Mouse (Mus musculus) mature B cell (primary cell): ENCODE measurements around the gene Gsc2.

Experiments
- in situ Hi-C: fragments of 300-500 bp; cut with MboI; formaldehyde crosslinking; loops from 2 replicates; pipeline ENCODE4 v1.14.3; 2019

Gsc2 gene

DNA sequence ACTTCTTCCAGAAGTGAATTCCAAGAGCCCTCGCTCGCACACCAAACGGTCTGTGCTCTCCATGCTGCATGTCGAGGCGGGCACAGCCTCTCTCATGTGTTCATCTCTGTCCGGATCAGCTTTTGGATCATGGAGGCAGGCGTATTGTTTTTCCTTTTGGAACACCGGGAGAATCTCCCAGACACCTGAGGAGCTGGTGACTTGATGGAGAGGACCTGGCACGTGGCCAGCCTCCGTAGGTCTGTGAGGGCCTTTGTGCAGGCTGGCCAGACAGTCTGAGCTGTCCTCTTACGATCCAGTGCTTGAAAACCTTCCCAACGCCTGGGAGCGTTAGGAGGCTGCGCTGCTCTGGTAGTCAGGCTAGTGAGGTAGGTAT, 7.3 kb upstream of the Gsc2 start:
- in situ Hi-C loops: no loop called here

DNA sequence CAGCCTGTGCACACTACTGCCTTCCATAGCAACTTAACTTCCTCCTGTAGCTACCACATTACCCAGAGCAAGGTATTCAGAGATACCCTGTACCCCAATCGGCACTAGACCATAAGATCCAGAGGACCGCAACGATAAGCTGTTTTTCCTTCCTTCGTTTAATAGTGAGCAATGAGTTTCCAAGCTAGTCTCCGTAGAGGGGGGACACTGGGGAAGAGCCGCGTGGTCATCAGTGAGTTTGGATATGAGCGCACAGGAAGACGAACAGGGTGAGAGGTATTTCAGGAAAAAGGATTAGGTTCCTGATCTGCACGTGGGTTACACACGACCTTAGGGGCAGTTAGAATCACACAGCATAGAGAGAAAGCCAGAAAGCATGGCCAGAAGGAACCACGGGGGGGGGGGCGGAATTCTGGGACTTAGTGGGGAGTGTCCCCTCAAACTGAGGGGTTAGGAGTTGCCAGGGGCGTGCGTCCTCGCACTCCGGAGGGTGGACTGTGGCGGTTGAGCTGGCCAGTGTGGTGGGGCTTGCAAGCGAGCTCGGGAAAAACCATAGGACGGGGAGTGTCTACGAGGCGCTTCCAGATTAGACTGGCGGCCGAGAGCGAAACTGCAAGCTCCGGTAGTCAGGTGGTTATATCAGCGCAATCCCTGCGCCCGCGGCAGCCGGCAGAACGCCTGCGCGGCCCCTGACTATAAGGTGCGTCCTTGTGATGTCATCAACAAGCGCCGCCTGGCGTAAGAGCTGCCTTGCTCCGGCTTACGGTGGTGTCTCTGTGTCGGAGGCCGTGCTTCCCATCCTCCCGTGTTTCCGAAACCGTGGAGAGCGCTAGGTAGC, 6.7 kb upstream of the Gsc2 start:
- in situ Hi-C loops: no loop called here

DNA sequence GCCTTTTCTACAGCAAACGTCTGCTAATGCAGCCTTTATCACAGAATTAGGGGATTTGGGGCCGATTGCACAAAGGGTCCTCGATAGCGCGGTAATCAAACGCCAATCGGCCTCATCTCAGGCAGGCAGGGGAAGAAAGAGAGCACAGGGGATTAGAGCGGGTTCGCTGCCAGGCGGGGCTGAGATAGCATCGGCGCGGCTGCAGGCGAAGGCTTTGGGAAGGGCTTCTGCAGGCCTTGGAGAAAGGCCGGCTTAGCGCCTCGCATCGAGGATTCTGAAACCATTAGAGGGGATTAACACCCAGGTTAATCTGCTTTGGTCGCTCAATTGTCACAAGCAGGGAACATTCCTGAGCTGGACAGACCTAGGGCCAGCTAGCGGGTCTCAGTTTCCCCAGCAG, 5.7 kb upstream of the Gsc2 start:
- in situ Hi-C loops: no loop called here

DNA sequence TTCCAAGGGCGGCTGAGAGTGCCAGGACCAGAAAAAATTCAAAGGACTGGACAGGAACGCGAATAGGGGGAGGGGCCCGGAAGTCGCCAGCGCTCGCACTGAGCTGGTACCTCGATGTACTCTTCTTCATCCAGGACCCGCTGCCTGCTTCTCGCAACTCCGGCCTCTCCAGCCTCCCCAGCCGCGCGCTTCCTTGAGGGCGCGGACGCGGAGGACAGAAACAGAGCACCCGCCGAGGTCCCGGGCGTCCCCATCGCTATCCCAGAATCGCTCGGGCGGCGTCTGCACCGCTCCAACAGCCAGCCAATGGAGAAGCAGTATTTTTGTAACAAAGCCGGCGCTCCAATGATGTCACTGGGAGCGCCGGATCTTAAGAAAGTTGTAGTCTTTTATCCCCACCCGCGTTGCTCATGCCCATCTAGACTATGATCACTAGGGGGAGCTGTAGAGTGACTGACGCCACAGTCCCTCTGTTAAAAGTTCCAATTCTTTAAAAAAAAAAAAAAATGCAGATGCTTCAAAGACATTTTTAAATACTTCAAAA, 3.7 kb downstream of the Gsc2 start, which contains the start of gene Ess2:
Gene Ess2, minus strand, starts transcription at position 297 of the 544 bp plus-strand sequence.
- in situ Hi-C loops: no loop called here

DNA sequence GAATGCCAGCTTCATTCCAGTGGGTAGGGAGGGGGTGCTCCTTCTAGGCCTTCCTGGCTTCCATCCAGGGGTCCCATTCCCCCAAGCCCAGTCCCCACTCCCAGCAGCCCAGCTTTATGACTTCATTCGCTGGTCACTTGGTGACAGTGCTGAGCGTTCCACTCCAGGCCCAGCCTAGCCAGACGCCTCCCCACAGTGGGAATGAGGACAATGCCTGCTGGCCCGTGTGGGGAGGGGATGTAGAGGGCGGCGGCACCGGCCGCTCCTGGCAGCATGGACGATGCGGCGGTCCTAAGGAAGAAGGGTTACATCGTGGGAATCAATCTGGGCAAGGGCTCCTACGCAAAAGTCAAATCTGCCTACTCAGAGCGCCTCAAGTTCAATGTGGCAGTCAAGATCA, 16.4 kb downstream of the Gsc2 start, which contains the start of the genes Dgcr2 and Tssk2:
Gene Dgcr2, minus strand, starts transcription at position 101 of the 400 bp plus-strand sequence.
Gene Tssk2, plus strand, starts transcription at position 176 of the 400 bp plus-strand sequence.
- in situ Hi-C loops: no loop called here

DNA sequence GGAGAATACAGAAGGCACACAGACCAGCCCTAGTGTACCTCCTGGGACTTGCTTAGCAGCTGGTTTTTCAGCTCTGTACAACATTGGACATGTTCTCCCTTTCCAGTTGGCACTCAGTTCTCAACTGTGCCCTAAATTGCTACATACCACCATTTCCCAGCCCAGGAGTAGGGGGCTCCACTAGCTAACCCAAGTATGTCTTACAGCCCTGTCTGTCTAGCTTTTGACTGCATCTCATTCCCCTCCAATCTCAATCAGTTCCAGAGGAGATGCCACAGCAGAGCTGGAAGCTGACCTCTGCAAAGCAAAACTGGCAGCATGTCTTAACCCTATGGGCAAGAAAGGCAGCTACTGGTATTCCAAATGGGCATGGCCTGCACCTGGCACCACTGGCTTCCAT, 18.8 kb downstream of the Gsc2 start:
- in situ Hi-C loops: no loop called here

DNA sequence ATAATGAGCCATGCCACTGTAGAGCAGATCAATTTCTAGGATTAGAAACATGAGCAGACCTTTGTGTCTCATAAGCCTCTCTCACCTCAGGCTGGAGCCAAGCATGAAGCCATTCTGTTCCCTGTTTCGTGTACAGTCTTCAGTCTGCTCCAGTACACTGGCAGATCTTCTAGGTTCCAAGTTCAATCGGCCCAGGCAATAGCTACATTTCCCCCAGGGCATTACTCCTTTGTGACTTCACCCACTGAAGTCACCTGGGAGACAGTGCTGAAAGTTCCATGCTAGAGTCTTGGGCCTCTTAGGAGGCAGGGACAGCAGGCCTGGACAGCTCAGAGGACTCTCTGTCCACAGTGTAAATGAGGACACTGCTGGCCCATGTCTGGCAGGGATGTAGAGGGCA, 20.9 kb downstream of the Gsc2 start, which contains the start of gene Tssk1:
Gene Tssk1, plus strand, starts transcription at position 301 of the 400 bp plus-strand sequence.
- in situ Hi-C loops: no loop called here

DNA sequence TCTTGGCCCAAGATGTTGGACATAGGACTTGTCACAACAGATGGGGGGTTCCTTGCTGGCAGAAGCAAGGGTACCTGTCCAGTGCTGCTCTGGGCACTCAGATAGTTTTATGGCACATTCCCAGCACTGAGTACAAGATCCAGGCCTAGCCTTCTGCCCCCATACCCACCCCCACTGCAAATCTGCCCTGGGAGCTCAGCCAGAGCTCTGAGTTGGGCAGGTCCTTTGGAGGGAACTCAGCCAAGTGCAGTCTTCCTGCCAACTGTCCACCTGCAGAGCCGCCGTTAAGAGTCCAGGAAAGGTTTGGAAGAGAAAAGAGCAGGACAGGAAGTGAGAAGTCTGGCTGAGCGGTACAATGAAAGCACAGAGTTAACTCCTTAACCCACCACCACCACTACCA, 22.3 kb downstream of the Gsc2 start:
- in situ Hi-C loops: no loop called here

DNA sequence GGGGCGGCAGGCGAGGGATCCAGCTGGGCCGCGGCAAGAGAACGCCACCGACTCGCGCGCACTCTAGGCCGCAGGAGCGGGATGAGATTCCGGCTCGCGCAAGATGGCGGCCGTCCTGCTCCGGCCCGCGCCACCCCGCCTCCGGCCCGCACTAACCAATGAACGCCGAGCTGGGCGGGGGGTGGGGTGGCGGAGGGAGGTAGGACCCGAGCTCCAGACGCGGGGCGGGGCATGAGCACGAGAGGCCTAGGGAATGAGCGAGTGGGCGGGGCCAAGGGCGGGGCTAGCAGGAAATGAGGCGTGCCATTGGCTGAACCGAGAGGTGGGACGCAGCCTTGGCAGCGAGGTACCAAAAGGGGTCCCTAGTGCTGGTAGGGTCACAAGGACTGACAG, 23.3 kb downstream of the Gsc2 start, which contains the start of gene Gm20518:
Gene Gm20518, minus strand, starts transcription at position 105 of the 393 bp plus-strand sequence.
- in situ Hi-C loops: no loop called here

DNA sequence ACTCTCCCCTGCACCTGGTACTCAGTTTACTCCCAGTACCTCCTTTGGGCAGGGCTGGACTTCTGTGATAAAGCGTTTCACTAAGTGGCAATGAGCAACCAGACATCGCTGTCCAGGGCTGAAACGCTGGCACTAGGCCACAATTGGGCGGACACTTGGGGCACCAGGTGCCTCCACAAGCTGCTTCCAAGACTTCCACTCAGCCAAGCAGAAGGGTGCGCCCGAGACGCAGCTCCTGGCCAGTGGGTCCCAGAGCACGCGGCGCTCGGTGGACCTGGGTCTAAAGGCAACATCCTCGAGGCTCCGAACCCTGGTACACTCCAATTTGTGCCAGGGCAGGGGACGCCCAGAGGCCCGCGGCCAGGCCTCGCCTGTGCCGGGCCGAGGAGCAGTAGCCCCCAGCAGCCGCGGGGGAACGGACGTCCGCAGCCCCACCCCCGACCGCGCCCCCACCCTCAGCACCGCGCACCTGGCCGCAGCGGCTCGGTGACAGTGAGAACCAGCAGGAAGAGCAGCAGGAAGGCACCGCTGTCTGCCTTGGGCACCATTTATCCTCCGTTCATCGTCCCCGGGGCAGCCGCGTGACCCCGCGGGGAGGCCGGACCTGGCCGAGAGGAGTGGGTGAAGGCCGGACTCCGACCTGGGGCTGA, 23.8 kb downstream of the Gsc2 start:
- in situ Hi-C loops: no loop called here

DNA sequence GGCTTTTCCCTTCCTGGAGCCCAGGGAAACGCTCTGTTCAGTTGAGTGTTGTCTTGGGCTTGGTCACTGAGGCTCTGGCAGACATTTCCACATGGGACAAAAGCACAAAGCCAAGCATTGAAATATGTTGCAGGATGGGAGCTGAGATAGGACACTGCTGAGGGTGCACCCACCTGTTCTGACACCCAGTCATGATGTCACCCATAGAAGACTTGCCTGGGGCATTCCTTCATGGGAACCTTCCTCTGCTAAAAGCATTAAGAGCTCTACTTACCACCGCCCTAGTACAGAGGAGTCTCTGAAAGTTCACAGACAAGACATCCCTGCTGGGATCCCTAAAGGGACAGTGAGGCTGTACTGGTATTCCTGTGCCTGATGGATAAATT, 24.5 kb downstream of the Gsc2 start:
- in situ Hi-C loops: no loop called here

DNA sequence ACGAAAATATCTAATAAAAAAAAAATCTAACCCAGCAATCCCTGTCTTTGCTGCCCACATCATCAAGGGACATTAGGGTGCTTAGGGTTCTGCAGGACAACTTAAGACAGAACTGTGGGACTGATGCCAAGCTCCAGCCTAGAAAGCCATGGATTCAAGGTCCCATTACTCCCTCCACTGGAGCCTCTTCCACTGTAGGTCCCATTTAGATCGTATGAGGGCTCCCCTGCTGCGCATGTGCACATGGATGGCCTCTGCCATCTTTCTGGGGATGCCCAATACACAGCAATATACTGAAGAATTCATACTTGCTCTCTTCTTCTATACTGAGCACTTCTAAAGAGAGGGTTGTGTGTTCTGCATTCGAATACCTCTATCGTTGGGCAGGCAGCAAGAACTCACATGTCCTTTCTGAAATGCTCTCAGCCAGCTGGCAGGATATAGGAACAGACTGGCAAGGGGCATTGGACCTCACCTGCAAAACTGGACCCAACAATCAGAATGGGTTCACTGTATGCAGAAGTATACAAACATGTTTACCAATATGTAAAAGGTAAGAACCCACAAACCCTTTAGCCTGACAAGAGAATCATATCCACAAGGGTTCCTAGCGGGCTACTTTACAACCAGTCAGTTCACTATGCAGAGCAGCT, 25.0 kb downstream of the Gsc2 start:
- in situ Hi-C loops: no loop called here

DNA sequence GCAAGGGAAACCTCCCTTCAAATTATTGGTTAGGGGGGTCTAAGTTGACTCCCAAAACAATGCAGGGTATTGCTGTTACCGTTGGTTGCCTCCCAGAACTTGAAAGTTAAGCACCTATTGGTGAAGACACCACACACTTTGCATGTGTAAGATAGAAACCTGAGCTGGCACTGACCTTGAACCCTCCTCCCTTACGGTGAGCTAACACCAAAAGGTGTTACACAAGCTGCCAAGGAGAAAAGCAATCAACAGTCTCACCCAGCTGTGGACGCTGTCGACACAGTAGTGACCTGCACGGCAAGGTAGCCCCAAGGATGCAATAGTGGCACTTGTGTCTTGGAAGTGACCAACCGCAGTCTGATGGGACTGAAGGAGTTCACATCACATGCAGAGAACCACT, 30.7 kb downstream of the Gsc2 start:
- in situ Hi-C loops: no loop called here

DNA sequence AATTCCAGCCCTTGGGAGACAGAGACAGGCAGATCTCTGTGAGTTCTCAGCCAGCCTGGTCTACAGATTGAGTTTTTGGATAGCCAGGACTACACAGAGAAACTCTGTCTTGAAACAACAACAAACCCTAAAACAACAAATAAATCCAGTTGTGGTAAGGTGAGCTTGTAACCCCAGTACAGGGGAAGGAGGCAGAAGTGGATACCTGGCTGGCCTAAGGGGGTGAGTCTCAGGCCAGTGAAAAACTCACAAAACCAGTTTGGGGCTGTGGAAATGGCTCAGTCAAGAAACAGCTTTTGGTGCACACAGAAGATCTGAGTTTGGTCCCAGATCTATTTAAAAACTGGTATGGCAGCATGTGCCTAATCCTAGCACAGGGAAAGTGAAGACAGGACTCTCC, 32.7 kb downstream of the Gsc2 start:
- in situ Hi-C loops: no loop called here

DNA sequence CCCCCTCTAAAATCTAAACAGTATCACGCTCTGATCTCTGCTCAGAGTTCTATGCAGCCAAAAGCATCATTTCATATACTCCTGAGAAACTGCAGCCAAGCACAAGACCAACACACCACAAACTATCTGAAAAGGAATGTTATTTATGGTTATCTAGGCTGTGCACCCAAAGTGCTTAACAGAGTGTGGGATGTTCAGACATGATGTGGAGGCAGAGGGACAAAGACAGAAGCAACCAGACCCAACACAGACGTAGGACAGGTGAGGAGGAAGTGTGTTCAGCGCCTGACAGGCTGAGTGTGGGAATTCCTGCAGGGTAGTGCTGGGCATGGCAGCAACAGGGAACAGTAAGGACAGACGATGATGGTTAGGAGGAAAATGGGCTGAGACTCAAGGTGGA, 35.3 kb downstream of the Gsc2 start:
- in situ Hi-C loops: no loop called here

DNA sequence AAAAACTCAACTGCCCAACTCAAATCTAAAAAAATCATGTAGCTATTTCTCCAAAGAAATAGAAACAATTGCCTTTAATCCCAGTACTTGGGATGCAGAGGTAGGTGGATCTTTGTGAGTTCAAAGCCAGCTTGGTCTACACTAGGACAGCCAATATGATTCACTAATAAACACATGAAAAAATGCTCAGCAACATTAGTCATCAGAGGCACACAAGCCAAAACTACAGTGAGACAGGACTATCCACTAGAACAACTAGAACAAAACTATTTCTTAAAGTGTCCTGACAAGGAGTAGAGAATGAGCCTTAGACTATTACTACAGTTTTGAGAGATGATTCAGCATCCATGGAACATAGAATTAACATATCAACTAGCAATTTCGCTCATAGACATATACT, 38.8 kb downstream of the Gsc2 start:
- in situ Hi-C loops: no loop called here

DNA sequence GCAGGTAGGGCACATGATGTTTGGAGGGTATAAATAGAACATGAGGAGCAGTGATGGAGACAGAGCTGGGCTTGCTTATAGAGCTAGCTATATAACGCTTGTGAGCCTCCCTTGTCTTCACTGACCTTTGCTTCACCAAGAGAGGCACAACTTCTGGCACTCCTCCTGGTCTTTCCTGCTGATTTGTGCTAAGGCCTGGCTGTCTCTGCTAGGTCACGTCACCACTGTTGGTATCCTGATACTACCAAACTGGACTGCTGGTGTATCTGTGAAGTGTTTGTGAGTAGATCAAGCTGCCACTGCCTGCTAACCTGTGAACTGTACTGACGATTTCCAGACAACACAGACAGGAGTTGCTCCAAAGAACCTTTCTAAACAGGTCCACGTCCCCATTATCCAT, 39.7 kb downstream of the Gsc2 start:
- in situ Hi-C loops: no loop called here

DNA sequence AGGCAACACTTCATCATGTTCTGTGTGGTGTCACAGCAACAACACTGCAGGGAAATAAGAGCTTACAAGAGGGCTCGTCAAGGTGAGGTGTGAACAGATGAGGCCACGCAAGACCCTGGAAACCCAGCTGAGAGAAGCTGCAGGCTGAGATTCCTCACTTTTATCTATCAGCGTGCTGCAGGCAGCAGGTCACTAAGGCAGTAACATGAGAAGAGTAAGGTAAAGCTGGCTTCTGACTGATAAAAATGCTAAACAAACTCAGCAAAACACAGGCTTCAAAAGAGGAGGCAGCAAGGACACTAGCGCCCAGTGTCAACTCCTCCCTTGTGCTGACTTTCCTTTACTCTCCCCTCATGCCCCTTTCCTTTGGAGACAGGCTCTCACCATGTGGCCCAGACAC, 41.9 kb downstream of the Gsc2 start:
- in situ Hi-C loops: no loop called here

DNA sequence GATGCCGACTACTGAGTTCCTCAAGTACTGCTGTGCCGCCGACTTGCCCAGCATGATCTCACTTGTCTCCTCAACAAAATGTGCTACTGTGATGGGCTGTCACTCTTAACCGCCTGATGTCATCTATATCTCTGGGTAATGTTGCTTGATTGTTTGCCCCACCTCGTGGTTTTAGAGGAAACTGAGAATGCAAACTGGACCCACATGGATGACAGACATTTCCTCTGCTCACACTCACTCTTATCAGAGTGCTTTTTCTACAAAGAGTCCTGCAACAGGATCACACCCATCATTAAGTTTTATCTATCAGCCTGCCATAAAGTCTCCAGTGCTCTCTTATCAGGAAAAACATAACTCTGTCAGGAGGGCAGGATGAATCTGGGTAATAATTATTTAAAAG, 43.6 kb downstream of the Gsc2 start:
- in situ Hi-C loops: no loop called here

DNA sequence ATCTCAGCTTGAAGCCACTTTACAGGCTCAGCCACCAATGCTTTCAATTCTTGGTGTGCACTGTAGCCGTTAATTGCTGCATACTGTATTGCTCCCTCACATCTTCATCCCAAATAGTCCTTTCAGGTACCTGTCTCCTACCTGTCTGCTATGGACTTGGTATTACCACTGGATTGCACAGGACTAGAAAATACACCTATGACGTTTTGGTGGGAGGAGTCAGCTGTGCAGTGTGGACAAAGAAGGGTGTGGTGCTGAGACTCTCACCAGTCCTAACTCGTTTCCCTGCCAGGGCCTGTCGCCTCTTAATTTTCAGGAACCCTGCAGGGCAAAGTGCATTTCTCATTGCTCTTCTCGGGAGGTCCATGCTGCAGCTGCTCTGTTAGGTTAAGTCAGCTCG, 49.1 kb downstream of the Gsc2 start:
- in situ Hi-C loops: no loop called here

DNA sequence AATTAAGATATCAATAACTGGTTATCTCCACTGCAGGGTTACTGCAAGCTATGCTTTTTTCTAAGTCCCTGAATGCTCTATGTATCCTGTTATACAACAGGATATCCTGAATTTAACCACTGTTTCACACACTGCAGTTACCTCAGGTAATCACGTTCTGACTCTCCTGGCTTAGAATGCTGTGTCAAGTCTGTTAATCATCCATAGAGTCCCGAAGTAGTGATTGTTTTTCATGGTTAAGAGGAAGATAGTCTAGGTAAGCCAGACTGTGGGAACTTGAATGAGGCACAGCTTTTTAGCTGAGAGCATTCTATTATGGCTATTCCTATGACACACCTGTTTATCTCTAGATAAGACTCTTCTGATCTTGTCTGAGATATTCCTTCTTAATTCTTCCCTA, 49.6 kb downstream of the Gsc2 start:
- in situ Hi-C loops: no loop called here
